Mouse (Mus musculus) embryonic facial prominence, embryonic 14.5 days (tissue): Measurements from ENCODE around the gene Tpm3. TPM values are rescaled to one million over a fixed set of nuclear protein-coding genes. Genes with fewer than 3 reads are reported as not detected.

Experiments
- ATAC-seq: fragments of 200-750 bp; cut with Nextera tagmentation; 2 replicates; pipeline ENCODE4 v1.8.0; 2017; ENCODE audit warnings: low read depth, moderate number of reproducible peaks, moderate TSS enrichment
- DNase-seq: peaks from one replicate; pipeline ENCODE4 v3.0.0-alpha.2; 2015; ENCODE audit warnings: low spot score
- H3K27ac ChIP-seq: fragments of 300-500 bp; sonication (generic); replicated peaks from 2 replicates; pipeline ENCODE4 v1.5.1; 2014; ENCODE audit warnings: low read depth, mild to moderate bottlenecking, low read length, moderate library complexity
- H3K27me3 ChIP-seq: fragments of 300-500 bp; sonication (generic); replicated peaks from 2 replicates; pipeline ENCODE4 v1.6.1; 2014; ENCODE audit warnings: low read length; ENCODE audit not compliant: control insufficient read depth, insufficient read depth
- H3K36me3 ChIP-seq: fragments of 300-500 bp; sonication (generic); 2 replicates; pipeline ENCODE4 v1.6.1; 2014; ENCODE audit warnings: low read length, mixed read lengths; ENCODE audit not compliant: control insufficient read depth, insufficient read depth
- H3K4me1 ChIP-seq: fragments of 300-500 bp; sonication (generic); 2 replicates; pipeline ENCODE4 v1.6.1; 2014; ENCODE audit warnings: antibody characterized with exemption, low read length; ENCODE audit not compliant: control insufficient read depth, insufficient read depth
- H3K4me2 ChIP-seq: fragments of 300-500 bp; sonication (generic); 2 replicates; pipeline ENCODE4 v1.6.1; 2014; ENCODE audit warnings: low read depth, mild to moderate bottlenecking, low read length, moderate library complexity, mixed read lengths
- H3K4me3 ChIP-seq: fragments of 300-500 bp; sonication (generic); 2 replicates; pipeline ENCODE4 v1.5.1; 2014; ENCODE audit warnings: low read depth, mild to moderate bottlenecking, low read length
- H3K9ac ChIP-seq: fragments of 300-500 bp; sonication (generic); 2 replicates; pipeline ENCODE4 v1.6.1; 2014; ENCODE audit warnings: low read depth, mild to moderate bottlenecking, low read length, moderate library complexity, mixed read lengths
- H3K9me3 ChIP-seq: fragments of 300-500 bp; sonication (generic); 2 replicates; pipeline ENCODE4 v1.6.1; 2016; ENCODE audit warnings: low read length; ENCODE audit not compliant: control insufficient read depth
- WGBS: fragments of 180-500 bp; shearing (Covaris S2); extraction: QIAGEN DNeasy Blood & Tissue Kit; methylation state at CpG from one replicate; pipeline ENCODE4 v1.1.7; 2014; 5-methylcytosine and 5-hydroxymethylcytosine counted together
- polyA plus RNA-seq: library from polyadenylated mRNA; unstranded; fragments of >200 nt; fragmentation: Nextera tagmentation; extraction: Ambion mirVana; gene quantifications from 2 replicates; pipeline ENCODE4 v1.2.1, GENCODE M21; 2014

Tpm3 gene
- polyA plus RNA-seq = 423 and 451 TPM in 2 replicates

DNA sequence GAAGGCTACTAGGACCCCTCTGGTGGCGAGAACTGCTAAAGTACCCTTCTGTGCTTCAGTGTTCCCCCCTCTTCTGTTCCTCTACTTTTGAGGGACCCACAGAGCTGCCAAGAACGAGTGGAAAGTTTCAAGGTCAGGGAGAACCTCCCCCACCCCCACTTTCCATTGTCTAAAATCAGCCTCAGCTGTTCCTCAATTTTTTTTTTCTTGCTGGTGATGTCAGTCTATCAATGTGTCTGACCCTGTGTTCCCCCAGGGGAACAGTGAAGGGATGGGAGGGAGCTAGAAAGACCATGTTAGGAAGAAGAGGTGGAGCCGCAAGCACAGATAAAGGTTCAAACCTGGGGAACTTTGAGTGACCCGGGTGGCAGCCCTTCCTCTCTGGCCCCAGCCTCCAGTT, at the start of gene Tpm3:
TSS of gene Tpm3 (plus strand) at position 356 of the 400 bp plus-strand sequence.
- Histone ChIP-seq H3K4me3 (no peak within 1 kb of the TSS), H3K36me3 (no peaks in the 10 kb centered on the region), H3K9me3 (no peaks in the 10 kb centered on the region), H3K4me2 (no peak within 1 kb of the TSS), H3K4me1 (peaks cover 5% of the 10 kb centered on the region; the same call in 1 of the 2 replicates), H3K27me3 (no peaks in the 10 kb centered on the region), H3K27ac (no peak within 1 kb of the TSS), H3K9ac (no peak within 1 kb of the TSS)
- ATAC-seq (no peak), DNase-seq (no peak)
- 75% methylated on average over 4 of the region's 4 CpGs for WGBS

DNA sequence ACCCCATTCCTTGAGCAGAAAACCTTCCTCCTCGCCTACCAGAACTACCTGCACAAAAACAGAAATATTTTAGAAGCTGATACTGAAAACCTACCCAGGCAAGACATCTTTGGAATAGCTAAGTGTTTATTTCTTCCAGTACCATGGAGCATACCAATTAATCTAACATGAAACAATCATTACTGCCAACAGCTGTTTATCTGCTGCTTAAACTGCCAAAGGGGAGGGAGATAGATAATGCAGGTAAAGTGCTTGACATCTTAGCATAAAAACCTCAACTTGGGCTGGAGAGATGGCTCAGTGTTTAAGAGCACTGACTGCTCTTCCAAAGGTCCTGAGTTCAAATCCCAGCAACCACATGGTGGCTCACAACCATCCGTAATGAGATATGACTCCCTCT, 37.8 kb upstream of the Tpm3 start:
- Histone ChIP-seq H3K27ac (no peak overlapping the region), H3K4me3 (no peak overlapping the region), H3K9me3 (no peaks in the 10 kb centered on the region), H3K36me3 (peaks cover 89% of the 10 kb centered on the region), H3K4me1 (no peaks in the 10 kb centered on the region), H3K27me3 (no peaks in the 10 kb centered on the region), H3K9ac (no peak overlapping the region), H3K4me2 (no peak overlapping the region)
- ATAC-seq = no peak
- WGBS = 100% methylated on average over 2 of the region's 2 CpGs
- DNase-seq = no peak

DNA sequence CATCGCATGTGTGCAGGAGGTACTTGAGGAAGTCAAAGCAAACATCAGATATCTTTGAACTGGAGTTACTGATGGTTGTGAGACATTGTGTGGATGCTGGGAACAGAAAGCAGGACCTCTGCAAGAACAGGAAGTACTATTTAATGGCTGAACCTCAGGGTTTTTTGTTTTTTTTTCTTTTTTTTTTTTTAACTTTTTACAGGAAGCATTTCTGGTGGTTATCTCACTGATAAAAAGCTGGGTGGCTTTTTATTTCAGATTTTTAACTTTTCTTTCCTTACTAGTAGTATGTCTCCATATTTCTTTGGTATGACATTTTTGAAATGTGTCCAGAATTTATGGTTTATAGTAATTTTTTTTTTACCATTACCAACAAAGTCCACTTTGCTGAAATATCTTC, 36.2 kb upstream of the Tpm3 start:
- no peak for DNase-seq
- no peaks in the 10 kb centered on the region for H3K27me3 ChIP-seq
- no peak overlapping the region for H3K9ac ChIP-seq
- H3K4me3 ChIP-seq = no peak overlapping the region
- no peaks in the 10 kb centered on the region for H3K9me3 ChIP-seq
- no peak overlapping the region for H3K27ac ChIP-seq
- H3K4me2 ChIP-seq = no peak overlapping the region
- ATAC-seq = no peak
- peaks cover 89% of the 10 kb centered on the region for H3K36me3 ChIP-seq
- 95% methylated on average over 1 of the region's 1 CpGs for WGBS
- H3K4me1 ChIP-seq = no peaks in the 10 kb centered on the region

DNA sequence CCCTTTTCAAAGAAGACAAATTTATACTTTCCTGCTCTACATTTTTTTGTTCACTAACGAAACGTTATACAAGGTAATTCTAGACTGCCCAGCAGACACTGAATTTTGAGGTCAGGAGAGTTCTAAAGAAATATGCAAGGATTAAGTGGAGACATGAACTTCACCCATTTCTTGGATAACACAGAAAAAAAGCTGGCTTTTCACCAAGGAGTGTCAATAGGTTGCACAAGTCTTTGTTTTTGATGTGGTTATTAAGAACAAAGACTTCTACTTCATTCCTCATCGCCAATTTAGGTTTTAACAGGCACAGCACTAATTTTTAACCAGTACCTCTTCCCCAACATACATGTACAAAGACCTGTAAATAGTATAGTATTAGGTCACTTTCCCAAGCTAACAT, 22.8 kb upstream of the Tpm3 start:
- no peak overlapping the region for H3K4me3 ChIP-seq
- H3K27me3 ChIP-seq = no peaks in the 10 kb centered on the region
- H3K36me3 ChIP-seq = peaks cover 30% of the 10 kb centered on the region
- no peaks in the 10 kb centered on the region for H3K9me3 ChIP-seq
- H3K27ac ChIP-seq = no peak overlapping the region
- 48% methylated on average over 3 of the region's 3 CpGs for WGBS
- no peak for DNase-seq
- no peak for ATAC-seq
- H3K9ac ChIP-seq = 0 out of 2 replicates have a peak overlapping the region, but pooled peaks have one; percentile 6
- H3K4me2 ChIP-seq = no peak overlapping the region
- H3K4me1 ChIP-seq = peaks cover 11% of the 10 kb centered on the region

- 2% methylated on average over 36 of the region's 43 CpGs for WGBS
- Histone ChIP-seq H3K36me3 (peaks cover 31% of the 10 kb centered on the region), H3K27me3 (no peaks in the 10 kb centered on the region), H3K9me3 (no peaks in the 10 kb centered on the region), H3K9ac (peak within 1 kb of the TSS; percentile 98), H3K4me1 (peaks cover 11% of the 10 kb centered on the region), H3K27ac (peak within 1 kb of the TSS; percentile 96), H3K4me3 (peak within 1 kb of the TSS; percentile 79), H3K4me2 (peak within 1 kb of the TSS; percentile 76)
- peak; percentile 67 for DNase-seq
- peak; percentile 71 for ATAC-seq
Measured at GRCm38 (mm10) chr3:90051441-90052350, 20.8 kb upstream of the Tpm3 start, which contains the start of gene 4933434E20Rik. Gene 4933434E20Rik, plus strand, starts transcription at chr3:90051636.

DNA sequence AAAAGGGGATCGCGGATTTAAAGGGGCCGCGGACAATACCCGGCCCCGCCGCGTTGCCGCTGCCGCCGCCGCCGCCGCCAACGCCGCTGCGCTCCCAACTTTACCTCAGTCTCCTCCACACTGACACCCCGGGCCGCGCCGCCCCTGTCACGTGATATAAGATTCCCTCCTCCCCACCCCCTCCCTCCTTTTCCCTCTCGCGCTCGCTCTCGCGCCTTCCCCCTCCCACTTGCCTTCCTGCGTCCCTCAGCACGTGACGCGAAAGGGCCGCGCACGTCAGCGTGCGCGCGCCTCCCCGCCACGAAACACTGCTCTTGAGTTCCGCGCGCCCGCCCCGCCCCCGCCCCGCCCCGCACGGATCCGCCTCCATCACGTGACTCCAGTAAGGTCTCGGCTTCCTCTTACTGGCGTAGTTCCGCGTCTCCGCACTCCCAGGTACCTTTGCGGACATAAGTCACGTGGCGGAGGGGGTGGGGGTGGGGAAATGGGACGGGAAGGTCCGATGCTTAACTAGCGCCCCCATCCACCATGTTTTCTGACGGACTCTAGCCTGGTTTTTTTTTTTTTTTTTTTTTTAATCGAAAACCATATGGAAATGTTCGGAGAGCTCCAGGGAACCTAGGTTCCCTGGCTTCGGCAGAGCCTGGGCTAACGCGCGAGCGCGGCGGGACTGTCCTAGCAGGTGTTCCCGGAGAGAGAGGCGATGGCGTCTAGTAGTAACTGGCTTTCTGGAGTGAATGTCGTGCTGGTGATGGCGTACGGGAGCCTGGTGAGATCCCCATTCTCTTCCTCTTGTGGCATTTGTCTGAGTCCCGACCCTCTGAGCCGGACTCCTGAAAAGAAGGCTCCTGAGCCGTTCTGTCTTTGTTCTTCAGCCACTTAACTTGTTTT, 19.9 kb upstream of the Tpm3 start, which contains the start of gene Ubap2l:
TSS of gene Ubap2l (minus strand) at position 278 of the 891 bp plus-strand sequence.
- Histone ChIP-seq H3K27ac (peak within 1 kb of the TSS; percentile 96), H3K9ac (peak within 1 kb of the TSS; percentile 98), H3K36me3 (peaks cover 31% of the 10 kb centered on the region), H3K4me3 (peak within 1 kb of the TSS; percentile 79), H3K4me2 (peak within 1 kb of the TSS; percentile 76), H3K4me1 (peaks cover 11% of the 10 kb centered on the region), H3K9me3 (no peaks in the 10 kb centered on the region), H3K27me3 (no peaks in the 10 kb centered on the region)
- DNase-seq (peak; percentile 99), ATAC-seq (peak; percentile 93)
- WGBS = 0% methylated on average over 58 of the region's 81 CpGs

DNA sequence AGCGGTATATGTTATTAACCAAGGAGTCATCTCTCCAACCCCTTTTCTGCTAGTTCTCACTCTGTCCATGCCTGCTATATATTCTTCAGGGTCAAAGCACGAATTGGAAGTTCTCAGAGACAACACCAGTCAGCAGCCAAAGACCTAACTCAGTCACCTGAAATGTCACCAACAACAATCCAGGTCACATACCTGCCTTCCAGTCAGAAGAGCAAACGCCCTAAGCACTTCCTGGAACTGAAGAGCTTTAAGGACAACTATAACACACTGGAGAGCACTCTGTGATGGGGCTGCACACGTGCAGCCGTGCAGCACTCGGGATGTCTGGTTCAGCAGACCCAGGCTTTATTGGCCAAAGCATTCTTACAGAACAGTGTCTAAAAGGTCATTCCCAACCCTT, 10.9 kb upstream of the Tpm3 start:
- Histone ChIP-seq H3K9ac (no peak overlapping the region), H3K4me3 (no peak overlapping the region), H3K4me1 (no peaks in the 10 kb centered on the region), H3K27ac (no peak overlapping the region), H3K9me3 (no peaks in the 10 kb centered on the region), H3K27me3 (no peaks in the 10 kb centered on the region), H3K4me2 (no peak overlapping the region), H3K36me3 (peaks cover 70% of the 10 kb centered on the region)
- DNase-seq = no peak
- ATAC-seq = no peak
- WGBS = 95% methylated on average over 6 of the region's 6 CpGs

DNA sequence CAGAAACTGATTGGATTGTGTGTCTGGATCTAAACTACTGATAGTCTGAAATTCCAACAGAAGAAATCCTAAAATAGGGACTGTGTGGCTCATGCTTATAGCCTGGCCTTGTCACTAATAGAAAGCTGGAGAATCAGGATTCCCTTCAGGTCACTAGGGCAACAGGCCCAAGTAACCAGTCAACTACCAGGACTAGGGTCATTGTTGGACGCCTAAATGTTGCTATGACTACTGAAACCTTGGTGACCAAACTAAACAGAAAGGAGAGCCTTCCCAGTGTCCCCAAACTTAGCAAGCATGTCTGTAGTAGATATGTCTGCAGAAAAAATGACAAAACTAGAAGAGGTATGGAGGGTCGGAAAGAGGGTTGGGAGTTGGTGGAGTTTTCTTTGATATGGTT, 9.9 kb upstream of the Tpm3 start:
- Histone ChIP-seq H3K27ac (no peak overlapping the region), H3K27me3 (no peaks in the 10 kb centered on the region), H3K9me3 (no peaks in the 10 kb centered on the region), H3K4me1 (no peaks in the 10 kb centered on the region), H3K4me2 (no peak overlapping the region), H3K9ac (no peak overlapping the region), H3K4me3 (no peak overlapping the region), H3K36me3 (peaks cover 60% of the 10 kb centered on the region)
- DNase-seq (no peak), ATAC-seq (no peak)
- WGBS = 81% methylated on average over 2 of the region's 2 CpGs
